Comparison of ENCODE assay signal across 15 mouse cellular contexts in genomic region chr8:109249256-109249655, GRCm38 (mm10).
DNase-seq lines count a peak whose midpoint lies in the region; ATAC-seq and TF ChIP-seq lines count a peak whose summit lies in the region.
"Had no signal": no experiment of that assay in that cellular context is flagged by ENCODE, and none has a peak within 500 bp of the region (broad histone marks: within the 10 kb centered on the region; RNA-seq: fewer than 3 reads in every experiment).

No protein-coding gene starts in this region.

- no peaks in the 10 kb centered on the region for H3K36me3 ChIP-seq in neural tube, embryonic 11.5 days (ENCODE audit: control insufficient read depth, insufficient read depth, low read length)
- H3K36me3 ChIP-seq in hindbrain, embryonic 16.5 days (ENCODE audit: control insufficient read depth, insufficient read depth, low read length), result no peaks in the 10 kb centered on the region
- no peaks in the 10 kb centered on the region for H3K36me3 ChIP-seq in kidney, embryonic 15.5 days
- H3K36me3 ChIP-seq: intestine, embryonic 15.5 days; limb, embryonic 12.5 days; liver, embryonic 15.5 days had no signal

- no peak for ATAC-seq in neural tube, embryonic 11.5 days (ENCODE audit: insufficient read depth, low FRiP score, low TSS enrichment)
- no peak for ATAC-seq in hindbrain, embryonic 16.5 days
- ATAC-seq in kidney, embryonic 15.5 days (replicated peaks; ENCODE audit: low FRiP score), result no peak
- ATAC-seq: intestine, embryonic 15.5 days had no signal

- 0 out of 2 replicates have a peak, but pooled peaks cover 7% of the 10 kb centered on the region for H3K4me1 ChIP-seq in neural tube, embryonic 11.5 days (ENCODE audit: control insufficient read depth, insufficient read depth, low read length)
- H3K4me1 ChIP-seq in hindbrain, embryonic 16.5 days (ENCODE audit: control insufficient read depth, insufficient read depth, low read depth, low read length), result peaks cover 6% of the 10 kb centered on the region; the same call in 1 of the 2 replicates
- H3K4me1 ChIP-seq in olfactory bulb, adult 2 months (ENCODE audit: control insufficient read depth, insufficient read depth, low read length), result 0 out of 2 replicates have a peak, but pooled peaks cover 5% of the 10 kb centered on the region
- H3K4me1 ChIP-seq in kidney, embryonic 15.5 days, result no peaks in the 10 kb centered on the region
- H3K4me1 ChIP-seq: intestine, embryonic 15.5 days; limb, embryonic 12.5 days; liver, embryonic 15.5 days had no signal

- H3K9ac ChIP-seq in neural tube, embryonic 11.5 days (ENCODE audit: low read length), result peak overlapping the region; percentile 18; the same call in 1 of the 2 replicates
- peak overlapping the region; percentile 60 for H3K9ac ChIP-seq in hindbrain, embryonic 16.5 days (ENCODE audit: low read depth, low read length)
- no peak overlapping the region for H3K9ac ChIP-seq in kidney, embryonic 15.5 days
- H3K9ac ChIP-seq: intestine, embryonic 15.5 days; limb, embryonic 12.5 days; liver, embryonic 15.5 days had no signal

- H3K27me3 ChIP-seq in neural tube, embryonic 11.5 days (ENCODE audit: control insufficient read depth, insufficient read depth, low read length), result no peaks in the 10 kb centered on the region
- no peaks in the 10 kb centered on the region for H3K27me3 ChIP-seq in hindbrain, embryonic 16.5 days (replicated peaks; ENCODE audit: control insufficient read depth, insufficient read depth, low read length)
- no peaks in the 10 kb centered on the region for H3K27me3 ChIP-seq in kidney, embryonic 15.5 days
- H3K27me3 ChIP-seq: intestine, embryonic 15.5 days; limb, embryonic 12.5 days; liver, embryonic 15.5 days had no signal

- TF ChIP-seq POLR2A in olfactory bulb, adult 2 months (IDR thresholded peaks at IDR 0.05; ENCODE audit: insufficient read depth, low read depth, low read length), result no peak

- no peak overlapping the region for H3K4me3 ChIP-seq in neural tube, embryonic 11.5 days (ENCODE audit: low read depth, low read length)
- peak overlapping the region; percentile 44 for H3K4me3 ChIP-seq in hindbrain, embryonic 16.5 days (ENCODE audit: low read length)
- peak overlapping the region; percentile 29 for H3K4me3 ChIP-seq in olfactory bulb, adult 2 months (ENCODE audit: insufficient read depth, low read depth, low read length)
- no peak overlapping the region for H3K4me3 ChIP-seq in kidney, embryonic 15.5 days (replicated peaks)
- H3K4me3 ChIP-seq: intestine, embryonic 15.5 days; limb, embryonic 12.5 days; liver, embryonic 15.5 days had no signal

- no peak for TF ChIP-seq CTCF in olfactory bulb, adult 2 months (IDR thresholded peaks at IDR 0.05; ENCODE audit: insufficient read depth, low read depth, low read length)

- H3K27ac ChIP-seq in neural tube, embryonic 11.5 days (ENCODE audit: low read depth, low read length), result 0 out of 2 replicates have a peak overlapping the region, but pooled peaks have one; percentile 14
- peak overlapping the region; percentile 83 for H3K27ac ChIP-seq in hindbrain, embryonic 16.5 days (ENCODE audit: low read depth, low read length)
- H3K27ac ChIP-seq in olfactory bulb, adult 2 months (ENCODE audit: insufficient read depth, low read depth, low read length), result no peak overlapping the region
- H3K27ac ChIP-seq in kidney, embryonic 15.5 days, result no peak overlapping the region
- H3K27ac ChIP-seq: intestine, embryonic 15.5 days; kidney, postnatal 0 days; limb, embryonic 12.5 days; liver, embryonic 15.5 days had no signal

- DNase-seq in frontal cortex, postnatal 36 days (ENCODE audit: low spot score in 2 of 2), result peak; percentile 22 to 24
- no peak for DNase-seq in frontal cortex, postnatal 10 days (ENCODE audit: low spot score in 2 of 2)
- DNase-seq in neural tube, embryonic 11.5 days (ENCODE audit: low spot score), result no peak
- DNase-seq in neural tube, embryonic 10.5 days (ENCODE audit: extremely low spot score, low spot score), result no peak
- no peak for DNase-seq in MN1 (ENCODE audit: low spot score)
- DNase-seq: adrenal gland, postnatal 36 days; heart, adult 18-20 months; lung, postnatal 14 days had no signal

- H3K4me2 ChIP-seq in neural tube, embryonic 11.5 days (ENCODE audit: low read depth), result peak overlapping the region; percentile 11
- peak overlapping the region; percentile 64 for H3K4me2 ChIP-seq in hindbrain, embryonic 16.5 days (ENCODE audit: low read length)
- H3K4me2 ChIP-seq in kidney, embryonic 15.5 days, result no peak overlapping the region
- H3K4me2 ChIP-seq: intestine, embryonic 15.5 days; limb, embryonic 12.5 days; liver, embryonic 15.5 days had no signal

- WGBS in neural tube, embryonic 11.5 days, result 84% methylated on average over 12 of the region's 12 CpGs
- WGBS in hindbrain, embryonic 16.5 days, result 33% methylated on average over 12 of the region's 12 CpGs
- 8% methylated on average over 12 of the region's 12 CpGs for WGBS in olfactory bulb, adult 2 months
- WGBS in kidney, embryonic 15.5 days, result 86% methylated on average over 12 of the region's 12 CpGs

- no peaks in the 10 kb centered on the region for H3K9me3 ChIP-seq in neural tube, embryonic 11.5 days (ENCODE audit: control insufficient read depth, low read length)
- H3K9me3 ChIP-seq in hindbrain, embryonic 16.5 days (ENCODE audit: control insufficient read depth, low read length), result no peaks in the 10 kb centered on the region
- H3K9me3 ChIP-seq in kidney, embryonic 15.5 days (replicated peaks), result no peaks in the 10 kb centered on the region
- H3K9me3 ChIP-seq: intestine, embryonic 15.5 days; limb, embryonic 12.5 days; liver, embryonic 15.5 days had no signal

Comparison
In these comparisons a context has a peak if more than half of its experiments do, and no peak if none do; other contexts are left out.
1. DNase-seq: peak in frontal cortex, postnatal 36 days (2 of 2); none in frontal cortex, postnatal 10 days (0 of 2), neural tube, embryonic 11.5 days (single experiment), neural tube, embryonic 10.5 days (single experiment) and MN1 (single experiment).
2. H3K27ac ChIP-seq: peak in neural tube, embryonic 11.5 days (single experiment) and hindbrain, embryonic 16.5 days (single experiment); none in olfactory bulb, adult 2 months (single experiment) and kidney, embryonic 15.5 days (single experiment).
3. H3K4me3 ChIP-seq: peak in hindbrain, embryonic 16.5 days (single experiment) and olfactory bulb, adult 2 months (single experiment); none in neural tube, embryonic 11.5 days (single experiment) and kidney, embryonic 15.5 days (single experiment).